Mouse (Mus musculus) embryonic fibroblast, embryonic 13.5 days (primary cell): ENCODE measurements around the gene Gm20696. TPM values are rescaled to one million over a fixed set of nuclear protein-coding genes. Genes with fewer than 3 reads are reported as not detected.

ENCODE experiments used
- H3K27ac ChIP-seq: 2 replicates; pipeline ENCODE4 v1.5.1; 2012; ENCODE audit warnings: low read length, control low read depth, inconsistent platforms; ENCODE audit not compliant: insufficient read depth
- H3K4me1 ChIP-seq: 2 replicates; pipeline ENCODE4 v1.6.1; 2011; ENCODE audit warnings: low read length; ENCODE audit not compliant: control insufficient read depth, insufficient read depth
- H3K4me3 ChIP-seq: 2 replicates; pipeline ENCODE4 v1.5.1; 2011; ENCODE audit warnings: mild to moderate bottlenecking, control low read depth, low read length; ENCODE audit not compliant: insufficient read depth
- CTCF ChIP-seq: IDR thresholded peaks from 2 replicates; pipeline ENCODE4 v1.5.1; 2011; ENCODE audit warnings: mild to moderate bottlenecking, control low read depth, low read length, moderate library complexity, borderline replicate concordance; ENCODE audit not compliant: insufficient read depth
- POLR2A ChIP-seq: IDR thresholded peaks from 2 replicates; pipeline ENCODE4 v1.6.1; 2011; ENCODE audit warnings: low read depth, mild to moderate bottlenecking, control low read depth, low read length, moderate library complexity
- polyA plus RNA-seq: library from polyadenylated mRNA; stranded (reverse); fragments of >200 nt; gene quantifications from 2 replicates; pipeline ENCODE4 v1.2.4, GENCODE M21; 2011; ENCODE audit warnings: low read depth; ENCODE audit not compliant: missing spikeins, insufficient read length

Gene Gm20696
- polyA plus RNA-seq, 1 experiment, result 5.2 TPM

DNA sequence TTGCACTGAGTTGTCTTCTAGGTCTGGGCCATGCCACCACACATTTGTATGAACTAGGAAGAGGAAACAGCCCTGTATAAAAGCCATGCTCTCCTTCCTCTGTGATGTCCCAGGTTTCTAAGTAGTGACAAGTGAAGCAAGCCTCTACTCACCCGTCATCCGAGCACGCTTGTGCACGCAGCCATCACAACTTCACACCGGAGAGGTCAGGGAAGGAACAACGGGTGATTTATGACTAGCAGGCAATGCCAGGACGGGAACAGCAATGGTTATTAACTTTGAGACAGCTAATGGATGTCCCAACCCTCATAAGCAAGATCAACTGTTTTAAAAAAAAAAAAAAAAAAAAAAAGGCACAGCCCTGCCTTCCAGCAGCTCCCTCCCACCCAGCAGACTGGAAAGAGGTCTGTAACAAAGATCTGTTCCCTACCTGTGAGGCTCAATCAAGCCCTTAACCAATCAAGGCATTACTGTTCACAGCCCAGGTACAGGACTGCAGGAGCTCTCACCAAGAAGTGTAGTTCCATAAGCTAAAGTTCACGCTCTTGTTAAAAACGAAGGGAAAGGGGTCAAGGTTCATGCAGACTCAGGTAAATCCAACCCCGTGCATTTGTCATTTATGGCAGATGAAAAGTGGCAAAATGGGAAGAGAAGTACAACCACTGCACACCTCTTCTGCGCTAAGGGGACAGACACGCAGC is 197.3 kb downstream of the Gm20696 start:
- no peak overlapping the region for H3K4me3 ChIP-seq
- TF ChIP-seq CTCF (no peak), POLR2A (no peak)
- H3K4me1 ChIP-seq, result peaks cover 21% of the 10 kb centered on the region
- no peak overlapping the region for H3K27ac ChIP-seq

DNA sequence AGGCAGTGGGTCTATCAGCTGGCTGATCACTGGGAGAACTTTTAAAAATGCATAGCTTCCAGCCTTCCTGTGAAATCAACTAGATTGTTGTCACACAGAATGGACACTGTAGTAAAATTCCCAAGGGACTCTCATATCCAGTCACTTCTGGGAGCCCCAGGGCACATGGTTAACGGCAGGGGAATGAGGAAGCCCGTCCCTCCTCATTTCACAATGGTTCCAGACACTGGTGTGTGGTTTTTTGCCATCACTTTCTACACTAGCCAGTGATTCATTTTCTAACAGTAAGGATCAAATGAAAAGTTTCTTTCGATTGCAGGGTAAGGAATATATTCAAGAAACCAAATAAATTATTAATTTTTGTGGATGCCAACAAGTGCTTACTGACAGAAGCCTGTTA is 198.8 kb downstream of the Gm20696 start:
- H3K27ac ChIP-seq, result peak overlapping the region; percentile 29; the same call in 1 of the 2 replicates
- peaks cover 21% of the 10 kb centered on the region for H3K4me1 ChIP-seq
- TF ChIP-seq CTCF (no peak), POLR2A (no peak)

DNA sequence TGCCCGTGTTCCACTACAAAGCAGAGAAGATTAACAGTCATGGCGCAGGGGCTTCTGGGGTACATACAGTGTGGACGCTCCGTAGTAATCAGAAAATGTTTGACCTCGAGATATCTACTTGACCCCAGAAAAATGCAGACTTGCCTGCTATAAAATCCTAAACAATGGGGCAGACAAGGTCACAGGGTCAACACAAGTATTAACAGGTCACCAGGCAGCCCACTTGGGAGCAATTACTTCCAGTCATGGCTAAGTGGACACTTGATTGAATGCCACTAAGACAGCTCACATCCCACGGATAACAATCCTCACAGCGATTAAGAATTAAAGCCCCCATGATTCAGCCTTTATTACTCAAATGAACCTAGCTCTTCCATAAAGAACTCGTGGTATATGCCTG is 199.5 kb downstream of the Gm20696 start:
- TF ChIP-seq POLR2A (no peak), CTCF (no peak)
- Histone ChIP-seq H3K4me3 (no peak overlapping the region), H3K27ac (0 out of 2 replicates have a peak overlapping the region, but pooled peaks have one; percentile 9), H3K4me1 (peaks cover 23% of the 10 kb centered on the region)

More for the DNA sequence above, 198.8 kb downstream of the Gm20696 start:
- H3K4me3 ChIP-seq, result no peak overlapping the region

DNA sequence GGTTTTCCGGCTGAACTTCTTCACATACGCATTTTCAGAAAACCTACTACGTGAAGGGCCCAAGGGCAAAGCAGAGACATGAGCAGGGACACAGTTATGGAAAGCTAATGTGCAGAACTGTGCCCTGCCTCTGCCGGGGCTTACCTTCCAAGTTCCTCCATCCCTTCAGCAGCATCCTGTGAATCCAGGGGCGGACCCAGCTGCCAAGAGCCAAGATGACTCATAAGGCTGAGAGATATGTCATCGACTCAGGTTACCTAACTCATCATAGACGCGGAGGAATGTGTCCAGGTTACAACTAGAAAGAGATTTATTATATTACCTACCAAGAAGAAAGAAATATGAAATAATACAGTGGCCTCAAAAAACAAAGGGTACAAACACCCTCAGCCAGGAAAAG is 200.2 kb downstream of the Gm20696 start:
- Histone ChIP-seq H3K4me1 (peaks cover 20% of the 10 kb centered on the region), H3K27ac (0 out of 2 replicates have a peak overlapping the region, but pooled peaks have one; percentile 6)
- TF ChIP-seq POLR2A, result no peak
- no peak for TF ChIP-seq CTCF

DNA sequence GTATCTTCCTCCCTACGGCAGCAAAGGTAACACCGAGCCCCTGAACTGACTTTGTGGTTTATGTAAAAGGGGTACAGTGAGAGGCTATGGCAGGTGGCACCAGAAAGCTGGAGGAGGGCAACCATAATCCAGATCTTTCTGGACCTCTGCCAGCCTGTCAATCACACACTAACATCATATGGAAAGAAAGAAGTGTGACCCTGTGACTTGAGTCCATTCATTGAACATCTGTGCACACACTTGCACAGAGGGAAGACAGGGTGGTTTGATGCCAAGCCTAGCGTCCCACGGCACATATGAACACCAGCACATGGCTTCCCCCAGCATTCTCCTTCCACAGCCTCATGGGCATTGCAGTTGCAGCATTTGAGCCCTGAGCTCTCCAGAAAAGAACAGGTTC is 202.1 kb downstream of the Gm20696 start:
- TF ChIP-seq CTCF (no peak), POLR2A (no peak)
- Histone ChIP-seq H3K27ac (no peak overlapping the region), H3K4me3 (no peak overlapping the region), H3K4me1 (peaks cover 10% of the 10 kb centered on the region)

More for the DNA sequence above, 200.2 kb downstream of the Gm20696 start:
- H3K4me3 ChIP-seq, result no peak overlapping the region

DNA sequence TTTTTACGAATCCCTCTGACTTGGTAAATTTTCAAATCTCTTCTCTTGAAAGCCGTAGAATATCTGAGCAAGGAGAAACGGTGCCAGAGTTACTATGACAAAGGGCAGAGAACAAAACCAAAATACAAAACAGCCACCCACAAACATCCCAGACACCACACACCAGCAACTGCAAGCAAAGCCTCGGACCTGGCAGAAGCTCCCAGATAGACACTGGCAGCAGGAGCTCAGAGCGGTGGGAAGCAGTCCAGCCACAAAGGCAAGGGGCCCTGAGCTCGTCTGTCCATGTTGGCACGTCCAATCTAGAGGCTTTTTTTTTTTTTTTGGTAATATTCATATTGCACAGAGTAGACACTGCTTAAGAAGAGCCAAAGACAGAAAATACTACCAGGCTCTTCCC is 202.7 kb downstream of the Gm20696 start:
- H3K27ac ChIP-seq, result no peak overlapping the region
- TF ChIP-seq CTCF, result no peak
- TF ChIP-seq POLR2A, result no peak
- H3K4me3 ChIP-seq, result no peak overlapping the region
- H3K4me1 ChIP-seq, result peaks cover 10% of the 10 kb centered on the region

DNA sequence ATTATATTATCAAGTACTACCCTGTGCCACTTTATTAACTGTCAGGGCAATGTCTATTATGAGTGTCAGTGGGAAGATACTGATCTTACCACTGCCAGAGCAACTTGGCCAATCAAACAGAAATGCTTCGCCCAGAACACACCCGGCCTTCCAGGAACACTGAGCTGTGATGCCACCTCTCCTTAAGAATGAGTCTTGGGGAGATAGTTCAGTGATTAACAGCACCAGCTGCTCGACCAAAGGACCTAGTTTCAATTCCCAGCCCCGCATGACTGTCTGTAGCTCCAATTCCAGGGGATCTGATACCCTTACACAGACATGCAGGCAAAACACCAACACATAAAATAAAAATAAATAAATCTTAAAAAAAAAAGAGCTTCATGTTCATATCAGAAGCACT is 207.8 kb downstream of the Gm20696 start:
- TF ChIP-seq CTCF (no peak), POLR2A (no peak)
- Histone ChIP-seq H3K27ac (no peak overlapping the region), H3K4me3 (no peak overlapping the region), H3K4me1 (peaks cover 2% of the 10 kb centered on the region; the same call in 1 of the 2 replicates)

DNA sequence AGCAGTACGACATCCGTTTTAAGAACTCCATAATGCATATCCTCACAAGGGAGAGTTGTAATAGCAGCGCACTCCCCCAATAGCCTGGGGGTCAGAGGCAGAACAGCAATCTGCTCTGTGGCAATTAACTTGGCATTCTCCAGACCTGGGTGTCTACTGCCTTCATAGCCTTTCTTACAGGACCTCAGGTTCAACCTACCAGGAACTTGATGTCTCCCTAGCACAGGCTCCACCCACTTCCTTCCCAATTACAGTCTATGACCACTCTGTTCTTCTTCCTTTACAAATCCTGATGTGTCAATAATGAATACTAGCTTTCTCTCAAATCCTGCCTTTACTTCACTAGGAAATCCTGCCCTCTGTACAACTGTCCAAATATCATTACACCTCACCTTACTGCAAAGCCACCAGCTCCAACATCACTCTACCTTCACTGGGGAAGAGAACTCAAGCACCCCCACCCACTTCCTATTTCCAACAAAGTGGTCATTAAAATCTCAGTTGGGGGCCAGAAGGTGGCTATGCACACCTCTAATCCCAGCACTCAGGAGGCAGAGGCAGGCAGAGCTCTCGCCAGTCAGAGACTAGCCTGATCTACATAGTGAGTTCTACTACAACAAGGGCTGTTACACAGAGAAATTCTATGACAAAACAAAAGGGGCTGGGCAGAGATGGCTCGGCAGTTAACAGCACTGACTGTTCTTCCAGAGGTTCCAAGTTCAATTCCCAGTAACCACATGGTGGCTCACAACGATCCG is 212.7 kb downstream of the Gm20696 start:
- peaks cover 6% of the 10 kb centered on the region for H3K4me1 ChIP-seq
- no peak for TF ChIP-seq POLR2A
- TF ChIP-seq CTCF, result no peak
- no peak overlapping the region for H3K4me3 ChIP-seq
- H3K27ac ChIP-seq, result no peak overlapping the region

DNA sequence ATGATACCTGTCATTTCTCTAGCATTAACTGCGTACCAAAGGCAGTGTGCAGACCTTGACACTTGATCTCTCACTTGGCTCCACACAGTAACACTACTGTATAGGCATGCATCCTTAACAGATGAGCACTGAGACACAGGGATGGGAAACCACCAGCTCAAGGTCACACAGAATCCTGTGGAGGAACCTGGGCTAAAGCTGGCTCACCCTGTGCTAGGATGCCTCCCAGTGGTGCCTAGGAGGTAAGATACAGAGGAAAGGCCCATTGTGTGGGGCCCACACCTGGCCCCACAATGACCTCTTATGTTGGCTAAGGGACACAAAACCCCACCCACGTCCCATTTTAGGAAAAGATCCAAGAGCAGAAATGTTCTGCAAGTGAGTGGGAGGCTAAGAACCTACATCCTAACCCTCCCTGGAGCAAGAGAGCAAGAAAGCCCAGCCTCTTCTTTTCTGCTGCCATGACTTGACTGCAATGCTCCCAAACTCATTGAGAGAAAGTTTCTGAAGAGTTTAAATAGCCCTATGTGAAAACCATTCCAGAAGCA is 213.9 kb downstream of the Gm20696 start:
- TF ChIP-seq POLR2A (no peak), CTCF (no peak; the same call in 1 of the 2 replicates)
- Histone ChIP-seq H3K4me1 (peaks cover 6% of the 10 kb centered on the region), H3K27ac (peak overlapping the region; percentile 29; the same call in 1 of the 2 replicates), H3K4me3 (no peak overlapping the region)

DNA sequence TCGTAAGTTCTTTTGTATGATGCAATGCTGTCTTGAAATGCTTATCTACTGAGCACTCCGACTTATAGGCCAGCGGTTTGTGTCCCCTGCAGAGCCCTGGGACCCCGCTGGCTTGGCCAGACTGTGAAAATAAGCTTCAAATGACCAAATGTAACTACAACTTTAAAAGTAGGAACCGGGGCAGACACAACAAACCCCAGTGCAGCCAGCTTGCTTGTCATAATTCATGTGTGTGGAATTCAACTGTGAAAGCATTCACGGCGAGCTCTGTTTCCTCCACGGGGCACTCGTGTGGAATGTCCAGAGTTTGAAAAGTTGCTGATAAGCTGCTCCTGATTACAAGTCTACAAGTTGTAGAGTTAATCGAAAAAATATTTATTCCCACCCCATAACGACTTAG is 215.1 kb downstream of the Gm20696 start:
- Histone ChIP-seq H3K27ac (peak overlapping the region; percentile 82), H3K4me3 (no peak overlapping the region), H3K4me1 (peaks cover 13% of the 10 kb centered on the region)
- no peak for TF ChIP-seq POLR2A
- TF ChIP-seq CTCF, result no peak
